Mouse (Mus musculus) fat pad, adult 2 months (tissue): ENCODE measurements around the gene F12.

Experiments used
- DNase-seq: peaks from one replicate; pipeline ENCODE4 v3.0.0-alpha.2; 2011; ENCODE audit warnings: low read depth, low spot score; ENCODE audit errors: extremely low read depth

F12 gene

DNA sequence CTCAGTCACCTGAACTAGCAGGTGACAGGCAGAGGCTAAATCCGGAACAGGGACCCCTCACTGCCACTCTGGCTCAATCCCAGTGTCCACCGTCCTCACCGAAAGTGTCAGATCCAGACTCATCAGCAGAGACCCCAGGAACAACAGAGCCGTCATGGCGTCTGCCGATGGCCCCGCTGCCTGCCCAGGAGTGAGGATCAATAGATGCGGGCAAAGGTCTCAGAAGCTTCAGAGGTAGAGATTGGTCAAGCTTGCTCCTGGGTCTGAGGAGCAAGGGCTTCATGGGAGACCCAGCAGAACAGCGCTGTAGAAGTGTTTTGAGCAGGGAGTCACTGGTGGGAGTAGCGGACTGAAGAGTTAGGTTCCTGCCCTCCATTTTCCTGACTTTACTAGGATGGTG lies at the start of gene F12:
Gene F12, minus strand, starts transcription at position 181 of the 400 bp plus-strand sequence.
- no peak for DNase-seq

DNA sequence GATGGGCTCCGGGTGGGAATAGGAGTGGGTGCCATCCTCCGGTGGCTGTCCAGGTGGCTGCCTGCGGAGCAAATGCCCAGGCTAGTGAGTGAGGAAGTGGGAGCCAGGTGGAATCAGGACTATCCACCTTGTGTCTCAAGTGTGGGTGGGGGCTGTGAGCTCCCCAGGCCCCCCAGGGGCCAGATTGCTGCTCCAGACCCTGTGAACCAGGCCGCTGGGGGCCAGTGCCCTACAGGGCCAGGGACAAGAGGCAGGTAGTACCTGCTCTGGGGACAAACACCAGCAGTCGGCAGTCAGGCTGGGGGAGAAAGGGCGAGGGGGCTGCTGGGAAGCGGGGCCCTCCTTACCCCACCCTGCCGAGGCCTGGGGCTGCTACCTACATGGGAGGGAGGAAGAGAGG lies 49.7 kb upstream of the F12 start:
- DNase-seq, result no peak

DNA sequence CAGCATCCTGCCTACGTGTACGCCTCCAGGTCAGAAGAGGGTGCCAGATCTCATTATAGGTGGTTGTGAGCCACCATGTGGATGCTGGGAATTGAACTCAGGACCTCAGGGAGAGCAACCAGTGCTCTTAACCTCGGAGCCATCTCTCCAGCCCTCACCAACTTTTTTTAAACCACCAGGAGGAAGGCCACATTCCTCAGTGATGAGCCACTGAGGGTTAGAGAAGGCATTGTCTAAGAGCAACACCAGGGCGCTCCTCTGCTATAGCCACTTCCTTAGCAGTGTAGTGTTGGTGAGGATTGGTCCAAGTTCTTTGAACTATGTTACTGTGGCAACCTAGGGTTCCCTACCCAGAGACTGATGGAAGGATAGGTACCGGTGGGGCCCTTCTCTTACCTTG lies 49.2 kb upstream of the F12 start:
- DNase-seq, result no peak

DNA sequence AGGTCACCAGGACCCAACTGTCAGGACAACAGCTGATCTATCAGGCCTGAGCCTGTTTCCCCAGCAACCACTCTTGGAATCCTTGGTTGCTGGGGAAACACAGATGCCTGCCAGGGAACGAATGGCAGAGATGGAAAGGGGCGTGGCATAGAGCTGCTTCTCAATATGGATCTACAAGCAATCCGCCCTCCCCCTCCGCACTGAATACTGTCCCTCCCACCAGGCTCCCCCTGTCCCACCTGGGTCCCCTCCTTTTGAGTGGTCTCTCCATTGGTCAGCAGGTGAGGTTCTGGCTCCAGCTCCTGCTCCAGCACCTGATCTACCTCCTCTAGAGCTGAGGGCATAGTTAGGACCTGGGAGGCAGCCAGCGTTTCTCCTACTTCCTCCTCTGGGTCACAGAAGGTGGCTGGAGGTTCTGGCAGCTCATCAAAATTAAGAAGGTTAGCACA lies 48.1 kb upstream of the F12 start:
- DNase-seq, result no peak

DNA sequence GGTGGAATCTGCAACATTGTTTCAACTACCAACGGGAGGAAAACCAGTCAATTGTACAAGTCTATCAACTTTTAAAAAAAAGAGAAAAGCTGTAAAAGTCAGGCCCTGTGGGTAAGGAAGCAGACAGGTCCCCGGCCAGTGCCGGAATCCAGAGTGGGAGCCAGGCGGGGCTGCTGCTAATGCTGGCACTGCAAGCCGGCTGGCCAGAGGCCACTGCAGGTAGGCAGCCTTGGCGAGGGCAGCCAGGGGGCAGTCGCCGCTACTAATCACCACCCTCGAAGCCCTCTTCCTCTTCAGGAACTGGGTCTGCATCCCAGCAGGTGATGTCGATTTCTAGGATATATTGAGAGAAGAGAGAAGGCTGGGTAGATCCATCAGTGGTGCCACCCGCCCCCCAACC lies 47.4 kb upstream of the F12 start:
- no peak for DNase-seq

DNA sequence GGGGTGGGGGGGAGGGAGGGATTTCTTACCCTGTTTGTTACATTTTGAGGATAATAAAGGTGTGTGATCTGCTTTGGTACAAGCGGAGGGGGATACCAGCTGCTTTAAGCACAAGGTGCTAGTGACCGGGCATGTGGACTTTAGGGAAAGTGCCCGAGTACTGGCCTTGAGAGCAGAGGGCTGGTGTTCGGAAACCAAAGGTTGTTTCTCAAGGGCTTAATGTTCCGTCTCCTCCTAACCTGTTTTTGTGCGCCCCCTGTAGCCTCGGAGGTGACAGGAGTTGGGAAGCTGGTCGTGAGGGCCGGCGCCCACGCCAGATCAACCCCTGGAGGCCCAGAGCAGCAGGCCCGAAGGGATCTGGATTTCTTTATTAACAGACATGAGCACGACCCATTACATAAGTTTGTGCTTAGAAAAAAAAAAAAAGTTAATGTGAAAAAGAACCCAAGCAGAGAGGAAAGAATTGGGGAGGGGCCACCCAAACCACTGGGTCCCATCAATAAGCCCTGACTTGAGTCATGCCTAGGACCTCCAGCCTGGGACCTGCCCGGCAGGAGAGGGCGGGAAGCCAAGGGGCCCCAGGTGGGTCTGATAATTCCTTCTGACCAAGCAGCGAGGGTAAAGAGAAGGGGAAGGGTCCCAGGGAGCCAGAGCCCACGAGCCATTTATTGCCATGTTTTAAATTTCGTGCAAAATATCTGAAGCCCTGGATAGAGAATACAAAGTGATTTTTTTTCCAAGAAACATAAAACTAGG lies 46.7 kb upstream of the F12 start:
- DNase-seq, result no peak

DNA sequence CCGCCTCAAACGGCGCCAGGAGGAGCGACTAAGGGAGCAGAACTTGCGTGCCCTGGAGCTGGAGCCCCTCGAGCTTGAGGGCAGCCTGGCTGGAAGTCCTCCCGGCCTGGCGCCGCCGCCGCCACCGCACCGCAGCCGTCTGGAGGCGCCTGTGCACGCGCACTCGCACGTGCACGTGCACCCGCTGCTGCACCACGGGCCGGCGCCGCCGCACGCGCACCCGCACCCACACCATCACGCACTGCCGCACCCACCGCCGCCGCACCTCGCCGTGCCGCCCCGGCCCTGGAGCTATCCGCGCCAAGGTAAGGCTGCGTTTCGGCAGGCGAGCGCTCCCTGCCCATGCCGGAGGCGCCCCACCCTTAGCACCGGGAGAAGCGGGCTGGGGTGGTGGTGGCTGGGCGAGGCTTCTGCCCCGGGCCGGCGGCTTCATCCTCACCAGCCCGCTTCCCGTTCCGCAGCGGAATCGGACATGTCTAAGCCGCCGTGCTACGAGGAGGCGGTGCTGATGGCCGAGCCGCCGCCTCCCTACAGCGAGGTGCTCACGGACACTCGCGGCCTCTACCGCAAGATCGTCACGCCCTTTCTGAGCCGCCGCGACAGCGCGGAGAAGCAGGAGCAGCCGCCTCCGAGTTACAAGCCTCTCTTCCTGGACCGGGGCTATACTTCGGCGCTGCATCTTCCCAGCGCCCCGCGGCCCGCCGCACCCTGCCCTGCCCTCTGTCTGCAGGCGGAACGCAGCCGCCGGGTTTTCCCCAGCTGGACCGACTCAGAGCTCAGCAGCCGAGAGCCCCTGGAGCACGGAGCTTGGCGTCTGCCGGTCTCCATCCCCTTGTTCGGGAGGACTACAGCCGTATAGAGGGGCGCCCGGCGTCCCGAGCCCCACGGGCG lies 45.8 kb upstream of the F12 start:
- DNase-seq, result no peak

DNA sequence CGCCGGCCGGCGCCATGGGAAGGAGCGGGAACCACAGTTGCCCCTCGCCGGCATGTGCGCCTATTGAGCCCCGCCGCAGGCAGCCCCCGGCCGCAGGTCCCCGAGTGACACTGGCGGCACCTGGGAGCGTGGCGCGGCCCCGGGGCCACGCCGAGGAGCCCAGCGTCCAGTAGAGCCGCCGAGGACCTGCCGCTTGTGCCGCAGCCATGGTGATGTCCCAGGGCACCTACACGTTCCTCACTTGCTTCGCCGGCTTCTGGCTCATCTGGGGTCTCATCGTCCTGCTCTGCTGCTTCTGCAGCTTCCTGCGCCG lies 45.2 kb upstream of the F12 start:
- DNase-seq, result no peak

DNA sequence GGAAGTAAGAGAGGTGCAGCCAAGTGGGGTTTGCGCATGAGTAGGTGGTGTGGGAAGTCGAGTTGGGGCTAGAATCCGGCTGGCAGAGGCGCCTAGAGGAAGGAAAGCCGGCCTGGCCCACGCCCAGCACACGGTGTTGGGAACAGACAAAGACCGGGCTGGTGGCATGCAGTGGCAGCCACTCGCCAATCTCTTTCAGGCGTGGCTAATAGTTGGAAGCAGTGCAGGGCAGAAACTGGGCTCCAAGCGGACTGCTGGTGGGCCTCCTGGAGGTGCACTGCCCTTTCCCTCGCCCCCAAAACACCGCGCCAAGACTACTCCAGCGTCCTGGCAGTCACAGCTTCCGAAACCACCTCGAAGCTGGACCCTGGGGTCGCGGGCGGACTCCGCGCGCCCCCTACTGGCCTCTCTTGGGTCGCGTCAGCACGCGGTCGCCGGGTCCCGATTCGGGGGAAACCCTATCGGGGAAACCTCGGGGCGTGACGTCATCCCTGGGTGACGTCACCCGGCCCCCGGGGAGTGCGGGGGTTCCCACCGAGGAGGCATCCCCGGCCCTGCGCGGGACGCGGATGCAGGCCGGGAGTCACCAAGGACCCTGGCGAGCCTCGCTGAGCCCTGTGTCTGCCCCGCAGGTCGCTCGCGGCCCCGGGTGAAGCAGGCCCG lies 44.7 kb upstream of the F12 start:
- DNase-seq, result no peak

DNA sequence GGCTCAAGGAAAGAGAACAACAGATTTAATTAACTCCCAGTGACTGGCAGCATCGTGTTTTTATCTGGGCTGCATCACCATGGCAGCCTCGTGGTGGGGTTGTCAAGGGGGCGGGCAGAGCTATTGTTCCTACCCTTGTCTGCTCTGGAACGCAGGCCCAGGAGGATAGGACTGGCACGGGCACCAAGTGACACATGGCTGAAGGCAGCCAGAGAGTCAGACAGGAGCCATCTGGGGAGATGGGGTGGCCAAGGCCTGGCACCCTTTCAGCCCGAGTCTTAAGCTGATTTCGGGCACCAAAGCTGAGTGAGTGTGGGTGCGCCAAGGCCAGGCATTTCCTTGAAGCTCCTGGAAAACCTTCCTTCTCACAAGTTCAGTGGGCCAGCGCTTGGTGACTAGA lies 43.8 kb upstream of the F12 start:
- no peak for DNase-seq

DNA sequence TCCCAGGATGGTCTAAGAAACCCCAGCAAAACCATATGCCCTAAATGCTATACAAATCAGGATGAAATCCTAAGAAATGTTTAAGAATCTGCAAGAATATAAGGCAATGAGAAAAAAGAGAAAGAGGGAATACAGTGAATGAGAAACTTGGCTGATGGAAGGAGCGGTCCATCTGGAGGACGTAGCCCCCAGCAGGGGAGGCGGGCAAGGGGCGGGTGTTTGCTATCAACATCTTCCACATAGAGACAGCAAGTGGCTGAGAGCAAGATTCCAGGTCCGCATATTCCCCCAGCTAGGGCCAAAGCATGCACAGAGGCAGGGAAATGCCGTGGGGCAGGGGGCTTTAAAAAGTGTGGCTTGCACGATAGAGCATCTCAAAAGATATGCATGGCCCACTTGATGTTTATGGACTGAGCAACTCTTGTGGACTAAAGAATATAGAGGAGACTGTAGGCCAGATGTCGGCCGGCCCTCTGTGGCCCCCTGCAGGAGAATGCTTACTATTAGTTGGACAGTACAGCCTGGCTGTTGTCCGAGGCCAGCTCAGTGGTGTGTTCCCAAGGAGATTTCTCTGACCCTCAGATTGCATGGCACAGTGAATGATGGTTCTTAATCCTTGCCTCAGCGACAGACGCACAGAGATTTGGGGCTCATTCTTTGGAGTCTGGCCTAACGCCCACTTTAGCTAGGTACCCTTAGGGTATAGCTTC lies 42.4 kb upstream of the F12 start:
- no peak for DNase-seq

DNA sequence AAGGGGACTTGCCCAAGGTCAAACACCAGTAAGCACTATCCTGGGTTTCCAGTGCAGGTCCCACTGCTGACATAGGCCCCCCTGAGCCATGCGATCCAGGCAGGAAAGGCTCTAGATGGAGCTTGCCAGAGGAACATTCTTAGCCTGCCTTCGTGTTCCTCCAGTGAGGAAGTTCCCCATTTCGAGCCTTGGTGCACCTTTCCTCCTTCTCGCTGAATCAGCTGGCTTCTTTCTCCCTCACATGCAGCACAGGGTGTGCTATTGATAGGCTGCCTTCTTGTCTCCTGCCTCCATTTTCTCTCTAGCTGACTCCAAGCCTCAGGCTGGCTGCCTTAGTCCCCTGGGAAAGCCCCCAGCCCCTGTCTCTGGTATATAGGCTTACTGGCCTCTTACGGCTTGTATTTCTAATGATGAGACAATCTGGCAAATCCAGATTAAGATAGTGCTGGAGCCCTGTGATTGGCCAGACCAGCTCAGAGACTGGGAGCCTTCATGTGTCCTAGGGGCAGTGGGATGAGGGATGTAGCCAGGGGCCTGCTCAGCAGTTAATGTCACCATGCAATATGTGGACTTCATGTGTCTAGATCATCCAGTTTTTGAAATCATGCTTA lies 39.3 kb upstream of the F12 start:
- no peak for DNase-seq

DNA sequence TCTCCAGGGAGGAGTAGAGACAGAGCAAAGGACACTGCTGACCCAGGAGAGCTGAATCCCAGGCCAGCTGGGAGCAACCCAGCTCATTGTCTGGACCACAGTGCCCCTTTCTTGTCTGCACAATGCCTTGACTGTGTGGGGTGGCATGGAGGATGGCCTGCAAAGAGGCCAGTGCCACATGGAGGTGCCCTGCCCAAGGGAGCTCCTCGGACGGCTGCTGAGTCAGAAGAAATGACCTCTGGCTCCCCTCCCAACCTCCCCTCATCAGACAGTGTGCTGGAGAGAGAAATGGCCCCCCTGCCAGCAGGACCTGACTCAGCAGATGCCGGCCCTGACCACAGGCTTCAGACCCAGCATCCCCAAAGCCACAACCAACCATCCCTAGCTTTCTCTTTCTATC lies 38.6 kb upstream of the F12 start:
- DNase-seq, result no peak

DNA sequence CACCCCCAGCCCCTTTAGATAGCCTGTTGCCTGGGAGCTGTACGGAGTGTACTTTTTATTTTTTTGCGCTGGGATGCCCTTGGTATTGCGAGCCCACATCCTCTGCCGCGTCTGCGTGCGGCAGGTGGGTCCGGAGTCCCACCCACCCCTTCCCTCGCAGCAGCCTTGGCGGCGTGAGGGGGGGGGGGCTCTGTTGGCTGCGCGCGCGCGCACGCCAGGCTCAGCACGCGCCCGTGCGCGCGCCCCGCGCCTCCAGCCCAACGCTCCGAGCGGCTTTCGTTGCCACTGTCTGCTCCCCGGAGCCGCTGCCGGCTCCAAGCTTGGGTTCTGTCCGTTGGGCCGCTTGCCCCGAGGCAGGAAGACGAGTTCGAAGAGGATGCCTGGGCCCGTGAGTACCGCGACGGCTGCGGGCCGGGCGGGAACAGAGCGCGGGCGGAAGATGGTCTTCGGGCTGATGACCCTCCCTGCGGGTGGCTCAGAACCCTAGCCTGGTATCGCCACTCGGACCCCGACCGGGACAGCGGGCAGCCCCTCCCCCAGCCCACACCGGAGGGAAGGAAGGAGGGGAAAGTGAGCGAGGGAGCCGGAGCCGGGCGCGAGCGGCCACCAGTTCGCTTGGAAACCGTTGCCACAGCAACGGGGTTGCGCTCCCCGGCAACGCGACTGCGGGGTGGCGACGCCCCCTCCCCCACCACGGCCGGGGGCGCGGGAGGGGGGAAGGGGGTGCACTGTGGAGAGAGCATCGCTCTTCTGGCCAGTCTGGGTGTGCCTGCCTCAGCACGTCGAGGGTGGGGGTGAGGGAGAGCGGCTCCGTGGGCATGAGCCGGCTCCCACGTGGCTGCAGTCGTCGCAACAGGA lies 37.7 kb upstream of the F12 start, which contains the start of gene Prr7:
Gene Prr7, plus strand, starts transcription at position 241 of the 858 bp plus-strand sequence.
- DNase-seq, result no peak

DNA sequence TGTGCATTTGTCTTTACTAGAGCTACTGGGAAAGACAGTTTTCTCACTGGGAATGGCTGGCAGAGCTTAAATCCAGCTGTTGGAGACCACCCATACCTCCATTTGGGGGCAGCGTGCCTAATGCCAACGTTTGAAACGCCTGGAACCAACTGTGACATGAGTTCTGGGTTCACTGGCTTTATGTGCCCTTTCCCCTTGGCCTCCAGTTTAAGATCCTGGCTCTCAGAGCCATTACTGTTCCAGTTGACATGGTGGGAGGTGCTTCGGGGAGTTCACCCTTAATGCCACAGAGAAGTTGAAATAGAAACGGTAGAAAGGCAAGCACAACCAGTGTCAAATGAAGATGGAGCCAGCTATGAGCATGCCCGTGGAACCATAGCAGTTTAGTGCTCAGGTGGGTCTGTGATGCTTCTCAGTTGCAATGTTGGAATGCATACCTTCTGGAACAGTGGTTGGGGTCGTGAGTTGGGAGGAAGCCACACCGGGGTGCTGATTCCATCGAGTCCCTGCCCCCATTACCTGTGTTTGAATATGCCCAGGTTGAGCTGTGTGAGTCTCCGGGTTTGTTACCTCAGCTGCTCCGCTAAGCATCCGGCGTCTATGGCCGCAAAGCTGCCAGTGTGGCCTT lies 36.9 kb upstream of the F12 start:
- no peak for DNase-seq

DNA sequence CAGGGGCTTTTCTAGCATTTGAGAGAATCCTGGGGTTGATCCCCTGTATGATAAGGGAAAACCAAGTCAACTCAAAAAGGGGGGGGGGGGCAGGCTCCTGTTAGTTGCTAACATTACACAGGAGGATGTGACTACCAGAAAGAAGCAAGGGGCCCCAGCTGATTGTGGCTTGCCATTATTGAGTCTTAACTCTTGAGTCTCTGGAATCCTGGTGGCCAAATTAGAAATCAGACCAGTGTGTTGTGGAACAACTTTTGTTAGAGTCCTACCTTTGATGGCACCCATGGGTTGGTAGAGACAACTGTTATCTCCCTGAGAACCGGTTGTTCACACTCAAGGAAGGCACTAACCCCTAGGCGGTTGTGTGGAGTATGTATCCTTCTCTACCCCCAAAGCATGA lies 36.4 kb upstream of the F12 start:
- no peak for DNase-seq

DNA sequence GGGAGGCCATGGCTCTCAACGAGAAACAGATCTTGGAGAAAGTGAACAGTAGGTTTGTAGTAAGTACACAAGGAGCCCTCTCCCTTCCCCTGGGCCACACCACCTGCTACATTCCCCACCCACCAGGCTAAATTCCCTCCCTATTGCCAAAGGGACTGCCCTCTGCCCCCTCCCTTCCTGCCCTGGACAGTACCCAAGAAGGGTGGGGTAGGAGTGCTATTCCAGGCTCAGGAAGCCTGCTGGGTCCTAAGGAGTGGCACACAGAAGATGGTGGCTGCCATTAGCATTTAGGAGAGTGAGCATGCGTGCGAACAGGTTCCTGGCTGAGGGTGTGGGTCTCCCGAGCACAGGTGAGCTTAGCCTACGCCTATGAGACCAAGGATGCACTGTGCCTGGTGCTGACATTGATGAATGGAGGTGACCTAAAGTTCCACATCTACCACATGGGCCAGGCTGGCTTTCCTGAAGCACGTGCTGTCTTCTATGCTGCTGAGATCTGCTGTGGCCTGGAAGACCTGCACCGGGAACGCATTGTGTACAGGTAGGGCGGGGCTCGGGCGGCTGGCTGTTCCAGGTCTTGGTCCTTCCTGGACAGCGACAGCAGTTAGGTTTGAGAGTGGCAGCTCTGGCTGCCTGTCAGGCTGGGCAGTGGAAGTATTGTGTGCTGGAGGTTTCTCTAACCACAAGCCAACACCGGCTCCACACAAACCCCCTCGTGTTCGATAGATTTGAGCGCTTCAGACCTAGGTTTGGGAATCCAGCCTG lies 25.4 kb upstream of the F12 start:
- DNase-seq, result no peak

DNA sequence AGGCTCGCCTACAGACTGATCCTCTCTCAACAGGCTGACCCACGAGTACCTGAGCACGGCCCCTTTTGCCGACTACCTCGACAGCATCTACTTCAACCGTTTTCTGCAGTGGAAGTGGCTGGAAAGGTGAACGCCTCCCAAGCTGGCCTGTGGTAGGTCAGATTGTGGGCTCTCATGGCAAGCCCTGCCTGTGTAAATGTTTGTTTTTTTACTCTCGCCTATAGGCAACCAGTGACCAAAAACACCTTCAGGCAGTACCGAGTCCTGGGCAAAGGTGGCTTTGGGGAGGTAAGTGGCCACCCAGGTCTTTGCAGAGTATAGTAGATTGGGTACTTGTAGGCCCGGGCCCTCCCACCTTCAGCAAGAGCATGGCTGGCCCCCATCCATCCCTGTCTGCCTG lies 24.7 kb upstream of the F12 start:
- no peak for DNase-seq

DNA sequence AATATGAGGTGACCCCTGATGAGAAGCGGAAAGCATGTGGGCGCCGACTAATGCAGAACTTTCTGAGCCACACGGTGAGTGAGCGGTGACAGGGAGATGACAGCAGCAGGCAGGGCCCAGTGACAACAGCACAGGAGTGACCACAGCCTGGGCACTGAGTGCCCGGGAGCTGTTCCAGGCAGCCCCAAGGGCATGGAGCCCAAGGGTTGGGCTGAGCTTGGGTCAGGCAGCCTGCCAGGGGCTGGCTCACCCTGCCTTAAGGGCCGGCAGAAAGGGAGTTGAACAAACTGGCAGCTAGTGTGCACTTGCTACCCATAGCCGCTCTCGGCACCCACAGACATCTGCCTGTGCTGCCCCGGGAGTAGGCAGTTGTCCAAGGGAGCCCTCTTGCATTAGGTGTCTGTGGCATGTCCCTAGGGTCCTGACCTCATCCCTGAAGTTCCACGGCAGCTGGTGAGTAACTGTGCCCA lies 24.0 kb upstream of the F12 start:
- no peak for DNase-seq
